Mouse (Mus musculus) left cerebral cortex, postnatal 10 days (tissue): ENCODE measurements at regions not wholly inside any gene's neighbourhood (a gene's known extent, or its start where the extent isn't known, plus 50 kb on each side); places are given as distances from the start of the nearest gene placed in this dataset.
A peak's percentile ranks its signal among the peaks of the same experiment; 100 is the strongest.

Source experiments
- DNase-seq, 2 experiments: peaks; one replicate each; pipeline ENCODE4 v3.0.0; 2021 to 2022; ENCODE audit warnings: low spot score in 2 of 2, mixed read lengths in 1 of 2; ENCODE audit errors: extremely low spot score in 1 of 2
- intact Hi-C: fragments of 180-260 bp; cut with DNase I; formaldehyde crosslinking; loops from one replicate; pipeline ENCODE4 v1.15.1; 2025

DNA sequence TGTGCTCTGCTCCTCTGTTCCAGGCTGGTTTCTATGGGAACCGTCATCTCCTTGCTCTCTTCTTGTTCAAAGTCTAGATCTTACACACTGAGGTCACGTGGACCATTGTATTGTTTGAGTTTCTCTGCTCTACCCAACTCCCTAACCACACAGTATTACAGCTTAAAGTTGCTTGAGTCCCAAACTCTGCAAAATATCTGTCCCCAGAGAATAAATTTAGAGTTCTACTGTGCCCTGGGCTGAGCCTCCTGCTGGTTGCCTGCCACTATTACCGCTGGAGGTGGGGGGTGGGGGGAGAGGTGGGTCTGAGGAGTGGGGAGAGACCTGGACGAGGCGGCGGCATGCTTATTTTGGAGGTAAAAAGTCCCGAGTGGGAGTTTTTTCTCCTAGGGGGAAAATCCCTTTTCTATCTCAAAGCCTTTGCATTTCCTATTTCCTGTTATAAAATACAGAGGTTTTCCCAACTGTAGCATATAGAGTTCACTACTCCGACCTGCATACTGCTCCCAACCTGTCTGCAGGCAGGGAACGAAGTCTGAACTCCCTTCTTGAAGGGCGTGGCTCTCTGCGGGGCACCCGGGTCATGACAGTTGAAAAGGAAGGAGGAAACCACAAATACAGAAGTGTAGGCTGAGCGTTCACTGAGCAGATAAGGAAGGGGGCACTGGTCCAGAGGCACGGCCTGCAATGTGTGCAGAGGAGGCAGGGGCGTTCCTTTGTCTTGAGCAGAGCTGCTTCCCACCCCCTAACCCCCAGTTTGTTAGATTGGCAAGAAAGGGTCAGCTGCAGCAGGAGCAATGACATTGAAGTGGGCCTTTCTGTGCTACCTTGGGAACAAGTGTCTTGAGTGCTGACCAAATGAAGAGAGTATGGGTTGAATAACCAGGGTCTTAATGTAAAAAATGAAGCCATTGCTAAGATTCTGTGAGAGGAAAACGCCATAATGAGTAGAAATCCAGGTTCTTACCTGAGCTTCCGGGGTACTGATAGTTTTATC lies 188.7 kb downstream of the Akap7 start:
- DNase-seq: no peak
- intact Hi-C loops: no loop called here

- intact Hi-C loops: no loop called here
- no peak for DNase-seq
Measured at GRCm38 (mm10) chr10:25114316-25114715, 187.0 kb upstream of the Arg1 start.

- intact Hi-C loops: no loop called here
- no peak for DNase-seq
Measured at GRCm38 (mm10) chr10:25112449-25113171, 185.3 kb upstream of the Arg1 start.

DNA sequence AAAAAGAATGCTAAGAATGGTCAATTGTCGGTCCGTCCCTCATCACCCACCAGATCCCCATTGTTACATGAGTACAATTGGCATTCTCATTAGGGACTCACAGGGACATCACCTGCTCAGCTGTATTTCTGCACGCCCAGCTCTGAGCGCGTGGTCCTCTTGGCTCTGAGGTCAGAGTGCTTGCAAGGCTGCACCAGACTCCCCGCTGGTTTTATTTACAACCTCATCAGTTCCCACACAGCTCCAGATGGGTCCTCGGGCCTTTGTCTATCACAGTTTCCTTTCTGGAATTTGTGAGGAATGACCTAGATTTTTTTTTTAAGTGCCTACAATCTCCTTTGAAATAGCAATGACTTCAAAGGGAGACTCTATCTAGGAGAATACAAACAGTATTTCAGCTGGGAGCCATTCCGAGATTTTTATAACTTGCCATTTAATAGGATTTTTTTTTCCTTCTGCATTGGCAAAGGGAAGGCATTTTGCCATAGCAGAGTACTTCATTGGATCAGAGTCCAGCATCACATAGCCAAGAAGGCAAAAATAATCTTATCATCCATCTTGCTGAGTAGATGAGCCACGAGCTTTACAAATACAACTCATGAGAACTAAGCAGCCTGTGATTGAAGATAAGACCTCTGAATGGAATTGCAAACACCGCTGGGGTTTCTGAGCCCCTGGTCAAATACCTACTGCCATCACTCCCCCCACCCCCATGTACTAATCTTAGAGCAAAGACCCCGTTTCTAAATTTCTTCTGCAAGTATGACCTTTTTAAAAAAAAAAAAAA lies 184.5 kb upstream of the Arg1 start:
- intact Hi-C loops: no loop called here
- DNase-seq: peak; percentile 41 to 84

- DNase-seq: no peak
- intact Hi-C loops: no loop called here
Measured at GRCm38 (mm10) chr10:25111181-25111580, 183.9 kb upstream of the Arg1 start.

- no peak for DNase-seq
- intact Hi-C loops: no loop called here
Measured at GRCm38 (mm10) chr10:25098070-25098469, 170.8 kb upstream of the Arg1 start.

DNA sequence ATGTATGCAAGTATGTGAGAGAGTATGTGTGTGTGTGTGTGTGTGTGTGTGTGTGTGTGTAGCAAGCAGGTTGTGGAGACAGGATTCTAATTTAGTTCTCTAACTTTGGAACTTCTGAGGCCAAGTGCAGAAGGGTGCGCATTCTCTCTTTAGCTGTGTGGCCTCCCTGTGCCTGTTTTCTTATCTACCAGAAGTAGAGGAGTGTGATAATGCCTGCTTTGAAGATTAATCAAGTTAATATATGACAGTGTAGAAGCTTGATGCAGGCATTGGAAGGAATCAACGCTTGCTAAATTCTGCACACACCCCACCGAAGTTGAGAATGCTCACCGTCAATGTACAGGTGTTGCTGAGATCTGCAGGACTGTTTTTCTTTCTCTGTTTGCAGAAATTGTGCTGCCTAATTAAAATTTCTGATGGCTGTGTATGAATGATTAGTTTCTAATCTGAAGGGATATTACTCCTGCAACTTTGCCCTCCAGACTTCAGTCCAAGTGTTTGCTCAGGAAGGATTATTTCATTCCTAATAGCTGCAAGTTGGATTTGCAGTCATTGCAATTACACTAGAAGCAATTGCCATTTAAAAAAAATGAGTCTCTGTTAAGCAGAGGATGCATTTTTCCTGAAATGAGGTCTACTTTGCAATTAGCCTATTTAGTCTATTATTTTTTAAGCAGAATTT lies 162.6 kb upstream of the Arg1 start:
- intact Hi-C loops: no loop called here

DNA sequence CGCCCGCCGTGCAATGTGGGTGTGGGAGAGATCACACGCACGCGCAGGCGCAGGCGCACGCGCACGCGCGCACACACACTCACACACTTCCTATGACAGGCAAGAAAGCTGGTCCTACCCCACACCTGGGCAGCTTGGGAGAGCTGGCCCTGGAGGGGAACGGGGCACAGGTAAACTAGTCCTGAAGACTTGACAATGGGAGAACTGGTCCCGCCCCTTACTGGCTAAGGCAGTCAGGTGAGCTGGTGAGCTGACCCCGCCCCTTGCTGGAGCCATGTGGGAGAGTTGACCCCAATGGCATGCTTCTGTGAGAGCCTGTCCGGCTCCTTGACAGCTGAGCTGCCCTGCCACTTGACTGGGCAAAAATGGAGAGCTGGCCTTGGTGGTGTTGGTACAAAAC lies 159.5 kb upstream of the Arg1 start:
- intact Hi-C loops: no loop called here
- no peak for DNase-seq

More for the DNA sequence above, 162.6 kb upstream of the Arg1 start:
- DNase-seq: no peak

GRCm38 (mm10) chr10:25082930-25083329 lies 155.6 kb upstream of the Arg1 start:
- DNase-seq: no peak
- intact Hi-C loops: no loop called here

DNA sequence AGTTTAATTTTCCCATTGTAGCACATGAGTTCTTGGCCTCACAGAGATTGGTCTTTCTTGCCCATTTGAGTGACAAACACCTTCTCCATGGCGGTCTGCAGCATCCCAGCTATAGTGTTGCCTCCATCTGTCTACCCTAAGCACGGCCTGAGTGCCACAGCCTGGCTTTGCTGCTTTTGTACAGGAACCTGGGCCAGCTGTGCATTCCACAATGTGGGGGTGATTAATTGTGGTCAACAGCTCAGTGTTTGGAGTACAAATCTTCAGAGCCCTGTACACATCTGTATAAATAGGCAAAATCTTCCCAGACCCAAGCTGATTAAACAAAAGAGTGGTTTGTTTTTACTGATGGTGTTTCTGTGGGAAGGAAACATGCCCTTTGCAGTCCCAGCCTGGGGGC lies 145.3 kb upstream of the Arg1 start:
- peak in 1 of 2 experiments; percentile 60 for DNase-seq
- intact Hi-C loops: loop anchor here (5.0 kb wide), 1 partner anchor 60 kb away; no protein-coding TSS in a partner anchor

DNA sequence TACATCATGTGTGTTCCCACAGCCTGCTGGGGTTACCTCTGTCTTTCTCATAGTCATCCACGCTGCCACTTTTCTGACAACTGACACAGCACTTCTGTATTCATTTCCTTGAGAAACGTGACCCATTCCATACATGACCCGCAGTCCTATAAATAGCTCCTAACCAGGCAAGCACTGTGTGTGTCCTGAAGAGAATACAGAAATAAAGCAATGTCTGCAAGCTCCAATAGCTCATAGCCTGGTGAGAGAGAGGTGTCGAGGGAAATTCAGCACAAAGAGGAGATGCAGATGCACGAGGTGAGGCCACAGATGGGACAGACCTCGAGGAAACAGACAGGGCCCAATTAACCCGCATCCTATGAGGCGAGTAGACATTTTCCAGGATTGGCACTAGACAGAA lies 141.0 kb upstream of the Arg1 start:
- no peak for DNase-seq
- intact Hi-C loops: no loop called here

DNA sequence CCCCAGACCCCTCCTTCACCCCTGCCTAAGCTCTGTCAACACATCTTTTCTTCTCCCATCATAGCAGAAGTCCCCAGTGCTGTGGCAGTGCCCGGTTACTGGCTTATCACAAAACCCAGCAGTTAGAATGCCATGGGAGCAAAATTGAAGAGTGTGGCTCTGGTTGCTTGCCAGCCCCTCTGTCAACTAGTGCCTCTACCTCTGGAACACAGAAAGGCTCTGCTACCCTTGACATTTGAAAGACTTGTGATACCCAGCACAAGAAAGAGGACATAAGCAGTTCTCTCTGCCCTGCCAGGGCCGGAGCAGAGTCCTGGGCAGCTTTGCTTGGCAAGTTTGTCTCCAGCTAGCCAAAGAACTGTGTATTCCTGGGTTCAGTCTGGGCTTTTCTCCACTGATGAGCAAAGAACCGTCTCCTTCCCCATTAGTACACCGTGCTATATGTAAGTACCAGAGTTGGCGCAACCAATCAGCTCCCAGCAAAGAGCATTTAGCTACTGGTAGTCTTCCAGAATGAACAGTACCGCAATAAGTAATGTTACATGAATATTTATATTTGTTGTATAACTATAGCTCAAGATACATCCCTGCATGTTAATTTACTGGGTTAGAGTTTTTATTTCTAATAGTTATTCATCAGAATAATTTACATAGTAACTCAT lies 137.5 kb upstream of the Arg1 start:
- intact Hi-C loops: no loop called here
- DNase-seq: no peak

DNA sequence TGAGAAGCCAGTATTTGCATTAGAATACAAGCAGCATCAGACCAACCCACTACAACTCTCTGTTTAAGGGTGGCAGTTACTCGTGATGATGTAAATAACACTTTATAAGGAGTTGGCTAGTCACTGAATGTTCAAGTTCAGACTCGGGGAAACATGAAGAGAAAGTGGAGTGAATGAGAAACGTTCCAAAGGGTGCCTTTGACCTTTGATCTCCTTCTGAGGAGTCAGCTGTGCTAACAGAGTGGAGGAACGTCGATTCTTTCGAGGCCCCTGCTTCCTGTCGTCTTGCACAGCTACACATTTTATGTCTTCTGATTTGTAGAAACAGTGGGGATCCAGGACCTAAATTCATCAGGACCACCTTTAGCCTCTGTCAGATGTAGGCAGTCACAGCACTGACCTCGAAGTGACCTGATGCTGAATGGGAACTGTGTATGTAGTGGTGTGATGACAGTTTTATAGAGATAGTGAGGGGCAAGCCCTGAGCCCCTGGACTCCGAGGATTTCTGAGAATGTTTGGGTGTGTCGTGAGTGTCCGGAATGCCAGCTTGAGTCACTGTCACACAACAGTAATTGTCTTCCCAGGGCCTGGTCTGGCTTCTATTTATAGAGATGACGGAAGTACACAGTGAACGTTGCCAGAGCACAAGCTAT lies 134.2 kb upstream of the Arg1 start:
- no peak for DNase-seq
- intact Hi-C loops: no loop called here

DNA sequence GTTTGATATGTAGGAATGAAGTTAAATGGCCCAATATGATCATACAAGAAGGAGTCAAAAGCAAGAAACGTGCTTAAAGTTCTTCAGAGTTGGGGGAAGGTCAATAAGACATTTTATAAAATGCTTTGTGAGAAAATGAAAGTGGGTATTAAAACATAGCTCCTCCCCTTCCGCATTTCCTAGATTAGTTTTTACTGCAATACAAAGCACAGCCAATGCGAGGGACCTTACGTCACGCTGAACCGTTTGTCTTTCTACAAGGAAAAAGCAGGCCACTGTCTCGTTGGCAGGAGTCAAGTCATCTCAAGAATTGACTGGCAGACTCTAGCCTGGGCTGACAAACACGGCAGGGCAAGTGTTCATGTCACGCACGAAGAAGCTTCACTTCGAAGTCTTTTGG lies 131.4 kb upstream of the Arg1 start:
- no peak for DNase-seq
- intact Hi-C loops: no loop called here

- intact Hi-C loops: no loop called here
- DNase-seq: no peak
Measured at GRCm38 (mm10) chr10:25051998-25052397, 124.7 kb upstream of the Arg1 start.

DNA sequence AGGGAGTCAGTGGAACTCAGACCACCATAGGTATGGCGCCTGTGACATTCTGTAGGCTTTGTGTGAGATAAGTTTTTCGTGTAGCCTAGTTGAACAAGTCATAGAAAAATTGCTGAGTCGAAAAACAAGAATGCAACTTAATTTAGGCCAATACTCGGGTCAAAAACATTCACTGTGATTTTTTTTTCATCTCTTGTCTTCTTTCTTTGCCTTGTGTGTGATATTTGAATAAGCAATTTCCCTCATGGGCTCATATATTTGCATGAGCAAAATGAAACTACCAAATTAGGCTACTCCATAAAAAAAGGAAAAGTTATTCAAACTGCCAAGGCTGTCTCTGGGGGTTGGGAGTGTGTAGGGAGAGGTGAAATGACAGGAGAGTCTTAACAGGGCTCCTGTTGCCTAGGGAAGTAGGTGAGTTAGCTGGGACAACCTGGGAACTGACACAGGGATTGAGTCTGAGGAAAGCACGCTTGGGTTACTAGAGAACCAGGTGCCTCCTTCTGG lies 124.1 kb upstream of the Arg1 start:
- intact Hi-C loops: no loop called here
- DNase-seq: no peak

- intact Hi-C loops: no loop called here
- no peak for DNase-seq
Measured at GRCm38 (mm10) chr10:25041221-25041620, 113.9 kb upstream of the Arg1 start.

DNA sequence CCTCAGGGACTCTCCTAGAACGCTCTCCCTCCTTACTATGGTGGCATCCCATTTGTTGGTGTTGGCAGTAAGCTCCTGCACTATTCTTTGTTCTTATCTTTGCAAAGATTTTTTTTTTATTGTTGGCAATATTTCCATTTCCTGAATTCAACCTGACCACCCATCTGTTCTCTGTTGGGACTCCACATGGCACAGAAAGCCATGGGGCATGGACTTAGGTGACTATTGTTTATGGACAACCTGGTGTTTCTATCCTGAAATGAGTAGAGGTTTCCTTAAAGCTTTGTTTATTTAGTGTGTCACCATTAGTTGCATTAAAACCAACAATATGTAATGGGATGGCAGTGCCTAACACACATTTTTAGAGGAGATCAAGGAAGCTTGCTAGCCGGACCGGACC lies 112.6 kb upstream of the Arg1 start:
- DNase-seq: no peak
- intact Hi-C loops: no loop called here
